Mouse (Mus musculus) hindbrain, embryonic 15.5 days (tissue): ENCODE results near the gene Vps54. TPM values are rescaled to one million over a fixed set of nuclear protein-coding genes. Genes with fewer than 3 reads are reported as not detected.
"Not testable (repeated sequence)": the region's sequence is repeated elsewhere in the genome, so short reads cannot be mapped to it uniquely, and the experiment has no call there.

ENCODE experiments used
- ATAC-seq: fragments of 200-750 bp; cut with Nextera tagmentation; 2 replicates; pipeline ENCODE4 v1.8.0; 2017; ENCODE audit warnings: low read depth, moderate number of reproducible peaks, moderate TSS enrichment; ENCODE audit not compliant: low FRiP score
- H3K27ac ChIP-seq: fragments of 300-500 bp; sonication (generic); replicated peaks from 2 replicates; pipeline ENCODE4 v1.5.1; 2015; ENCODE audit warnings: mild to moderate bottlenecking, inconsistent platforms
- H3K27me3 ChIP-seq: fragments of 300-500 bp; sonication (generic); 2 replicates; pipeline ENCODE4 v1.6.1; 2015; ENCODE audit warnings: control low read depth, inconsistent platforms
- H3K36me3 ChIP-seq: fragments of 300-500 bp; sonication (generic); 2 replicates; pipeline ENCODE4 v1.6.1; 2015; ENCODE audit warnings: control low read depth, inconsistent platforms
- H3K4me1 ChIP-seq: fragments of 300-500 bp; sonication (generic); replicated peaks from 2 replicates; pipeline ENCODE4 v1.6.1; 2015; ENCODE audit warnings: control low read depth, inconsistent platforms
- H3K4me2 ChIP-seq: fragments of 300-500 bp; sonication (generic); 2 replicates; pipeline ENCODE4 v1.6.1; 2015; ENCODE audit warnings: moderate library complexity, mild to moderate bottlenecking, inconsistent platforms
- H3K4me3 ChIP-seq: fragments of 300-500 bp; sonication (generic); 2 replicates; pipeline ENCODE4 v1.5.1; 2015; ENCODE audit warnings: mild to moderate bottlenecking, inconsistent platforms
- H3K9ac ChIP-seq: fragments of 300-500 bp; sonication (generic); 2 replicates; pipeline ENCODE4 v1.6.1; 2015; ENCODE audit warnings: inconsistent platforms
- H3K9me3 ChIP-seq: fragments of 300-500 bp; sonication (generic); 2 replicates; pipeline ENCODE4 v1.6.1; 2016; ENCODE audit warnings: control low read depth, inconsistent platforms
- WGBS: fragments of 180-500 bp; shearing (Covaris S2); methylation state at CpG from one replicate; pipeline ENCODE4 v1.1.7; 2015; 5-methylcytosine and 5-hydroxymethylcytosine counted together
- polyA plus RNA-seq: library from polyadenylated mRNA; unstranded; fragments of >200 nt; fragmentation: Nextera tagmentation; extraction: Ambion mirVana; gene quantifications from 2 replicates; pipeline ENCODE4 v1.2.1, GENCODE M21; 2015

Vps54 gene
- polyA plus RNA-seq, 1 experiment from 2014 or later, result 11.2 TPM

DNA sequence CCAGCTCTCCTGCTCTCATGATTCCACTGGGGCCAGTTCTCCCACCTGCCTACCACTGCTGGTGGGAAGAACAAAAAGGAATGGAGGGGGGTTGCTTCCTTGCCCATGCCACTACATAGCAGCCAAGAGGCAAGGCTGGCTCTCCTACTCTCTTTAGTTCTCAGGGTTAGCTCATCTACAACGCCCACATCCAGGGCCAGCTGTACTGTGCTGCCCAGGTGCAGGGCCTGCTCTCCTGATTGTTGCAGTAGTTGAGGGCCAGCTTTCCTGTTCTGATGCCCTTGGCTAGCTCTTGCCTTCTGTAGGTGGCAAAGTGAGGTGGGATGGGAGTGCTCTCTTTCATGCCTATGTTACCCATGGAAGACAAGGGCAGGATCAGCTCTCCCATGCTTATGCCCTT lies 8.9 kb downstream of the Vps54 start:
- Histone ChIP-seq H3K4me1 (0 out of 2 replicates have a peak, but pooled peaks cover 5% of the 10 kb centered on the region), H3K9me3 (no peaks in the 10 kb centered on the region), H3K27ac (no peak overlapping the region), H3K9ac (no peak overlapping the region), H3K36me3 (no peaks in the 10 kb centered on the region), H3K27me3 (no peaks in the 10 kb centered on the region), H3K4me2 (no peak overlapping the region), H3K4me3 (no peak overlapping the region)
- ATAC-seq, result peak; percentile 57; the same call in 1 of the 2 replicates
- WGBS, result 89% methylated on average over 1 of the region's 1 CpGs

DNA sequence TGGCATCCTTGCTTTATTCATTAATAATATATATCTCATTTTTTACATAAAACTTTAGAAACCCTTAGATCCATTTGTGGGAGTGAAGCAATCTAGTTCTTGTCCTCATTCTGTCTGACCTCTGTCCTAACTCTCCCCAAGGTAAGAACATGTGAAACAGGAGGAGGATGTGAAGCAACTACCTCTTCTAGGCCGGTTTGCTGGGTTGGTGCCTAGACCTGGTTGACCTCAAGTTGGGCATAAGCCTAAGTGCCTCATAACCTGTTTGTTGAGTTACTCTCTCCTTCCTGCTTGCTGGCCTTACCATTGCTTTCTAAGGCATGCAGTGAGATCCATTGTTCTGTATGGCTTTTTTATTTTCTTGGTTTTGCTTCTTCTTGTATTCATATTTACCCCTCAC lies 11.3 kb downstream of the Vps54 start:
- no peak overlapping the region for H3K9ac ChIP-seq
- H3K27ac ChIP-seq, result no peak overlapping the region
- no peaks in the 10 kb centered on the region for H3K36me3 ChIP-seq
- H3K9me3 ChIP-seq, result no peaks in the 10 kb centered on the region
- no peak overlapping the region for H3K4me3 ChIP-seq
- 97% methylated on average over 1 of the region's 1 CpGs for WGBS
- no peak for ATAC-seq
- H3K27me3 ChIP-seq, result no peaks in the 10 kb centered on the region
- H3K4me1 ChIP-seq, result 0 out of 2 replicates have a peak, but pooled peaks cover 3% of the 10 kb centered on the region
- H3K4me2 ChIP-seq, result no peak overlapping the region

GRCm38 (mm10) chr11:21258611-21259010 lies 19.5 kb downstream of the Vps54 start:
- H3K27me3 ChIP-seq, result not testable (repeated sequence)

DNA sequence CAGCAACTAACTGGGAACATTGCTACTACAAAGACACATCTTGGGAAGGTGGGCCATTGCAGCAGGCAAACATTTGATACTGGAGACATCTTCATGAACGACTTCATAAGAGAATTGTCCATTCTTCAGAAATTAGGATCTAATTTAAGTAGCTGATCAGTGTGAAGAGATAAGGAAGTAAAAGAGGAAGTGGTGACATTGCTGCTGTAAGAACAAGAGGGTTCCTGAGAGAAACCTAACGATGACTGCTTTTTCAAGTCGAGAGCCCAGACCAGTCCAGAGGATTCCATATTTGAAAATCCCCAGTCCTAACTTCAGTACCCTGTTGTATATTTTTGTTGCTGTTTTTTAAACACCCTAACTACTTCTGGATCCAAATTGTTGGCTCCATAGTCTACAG lies 26.3 kb downstream of the Vps54 start:
- H3K9me3 ChIP-seq, result 0 out of 2 replicates have a peak, but pooled peaks cover 3% of the 10 kb centered on the region
- ATAC-seq, result no peak
- H3K4me2 ChIP-seq, result no peak overlapping the region
- no peak overlapping the region for H3K27ac ChIP-seq
- H3K27me3 ChIP-seq, result no peaks in the 10 kb centered on the region
- no peak overlapping the region for H3K9ac ChIP-seq
- no peaks in the 10 kb centered on the region for H3K4me1 ChIP-seq
- no peak overlapping the region for H3K4me3 ChIP-seq
- H3K36me3 ChIP-seq, result peaks cover 25% of the 10 kb centered on the region
- 94% methylated on average over 3 of the region's 3 CpGs for WGBS

More at GRCm38 (mm10) chr11:21258611-21259010, 19.5 kb downstream of the Vps54 start:
- not testable (repeated sequence) for H3K4me2 ChIP-seq, H3K9ac ChIP-seq, H3K9me3 ChIP-seq, H3K36me3 ChIP-seq, H3K4me1 ChIP-seq, H3K4me3 ChIP-seq, H3K27ac ChIP-seq, ATAC-seq
- 99% methylated on average over 10 of the region's 10 CpGs for WGBS

DNA sequence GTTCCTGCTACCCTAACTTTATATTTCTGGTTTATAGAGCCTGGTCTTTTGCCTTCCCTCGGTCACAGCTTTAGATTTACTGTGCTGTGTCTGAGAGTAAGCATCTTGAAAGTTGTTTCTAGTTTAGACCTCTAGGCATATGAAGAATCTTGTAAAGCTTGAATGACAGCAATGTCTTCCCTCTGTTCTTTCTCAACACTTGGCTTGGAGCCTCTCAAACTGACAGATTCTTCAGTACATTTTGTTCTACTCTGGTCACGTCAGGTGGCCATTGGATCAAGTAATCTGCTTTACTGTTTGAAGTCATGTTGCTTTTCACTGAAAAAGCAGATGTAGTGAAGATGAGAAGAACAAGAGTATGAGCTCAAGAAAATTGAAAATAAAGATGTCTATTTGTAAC lies 37.1 kb downstream of the Vps54 start:
- no peaks in the 10 kb centered on the region for H3K9me3 ChIP-seq
- no peak overlapping the region for H3K4me3 ChIP-seq
- ATAC-seq, result no peak
- H3K4me1 ChIP-seq, result no peaks in the 10 kb centered on the region
- H3K9ac ChIP-seq, result no peak overlapping the region
- WGBS, result 95% methylated on average over 2 of the region's 2 CpGs
- H3K4me2 ChIP-seq, result no peak overlapping the region
- H3K27ac ChIP-seq, result no peak overlapping the region
- H3K36me3 ChIP-seq, result peaks cover 12% of the 10 kb centered on the region
- H3K27me3 ChIP-seq, result no peaks in the 10 kb centered on the region

- 86% methylated on average over 3 of the region's 3 CpGs for WGBS
- Histone ChIP-seq H3K4me1 (no peaks in the 10 kb centered on the region), H3K27me3 (no peaks in the 10 kb centered on the region)
Observed at GRCm38 (mm10) chr11:21286391-21286790, 47.3 kb downstream of the Vps54 start.

GRCm38 (mm10) chr11:21288153-21288552 lies 49.1 kb downstream of the Vps54 start:
- not testable (repeated sequence) for H3K4me1 ChIP-seq, ATAC-seq, H3K36me3 ChIP-seq, H3K4me3 ChIP-seq, H3K4me2 ChIP-seq, H3K27ac ChIP-seq, H3K9me3 ChIP-seq, H3K27me3 ChIP-seq, H3K9ac ChIP-seq
- 93% methylated on average over 2 of the region's 2 CpGs for WGBS

More at GRCm38 (mm10) chr11:21286391-21286790, 47.3 kb downstream of the Vps54 start:
- H3K4me2 ChIP-seq, result no peak overlapping the region
- H3K4me3 ChIP-seq, result no peak overlapping the region
- no peaks in the 10 kb centered on the region for H3K9me3 ChIP-seq
- no peak overlapping the region for H3K9ac ChIP-seq
- peaks cover 3% of the 10 kb centered on the region; the same call in 1 of the 2 replicates for H3K36me3 ChIP-seq
- no peak for ATAC-seq
- H3K27ac ChIP-seq, result no peak overlapping the region

DNA sequence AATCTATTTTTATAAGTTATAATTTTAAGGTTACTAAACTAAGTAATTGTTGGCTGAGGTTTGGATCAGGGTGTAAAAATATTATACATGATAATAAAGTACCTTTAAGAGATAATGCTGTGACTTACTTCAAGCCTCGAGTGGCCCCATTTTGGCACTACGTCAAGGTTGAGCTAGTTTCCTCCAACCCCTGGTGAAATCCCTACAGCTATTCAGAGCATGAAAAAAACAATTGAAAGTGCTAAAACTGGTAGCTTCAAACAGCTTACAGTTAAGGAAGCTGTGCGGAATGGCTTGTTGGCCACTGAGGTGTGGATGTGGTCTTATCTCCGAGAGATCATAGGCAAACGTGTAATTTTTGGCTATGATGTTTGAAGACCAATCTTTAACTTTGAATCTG lies 56.4 kb downstream of the Vps54 start:
- no peak overlapping the region for H3K4me2 ChIP-seq

DNA sequence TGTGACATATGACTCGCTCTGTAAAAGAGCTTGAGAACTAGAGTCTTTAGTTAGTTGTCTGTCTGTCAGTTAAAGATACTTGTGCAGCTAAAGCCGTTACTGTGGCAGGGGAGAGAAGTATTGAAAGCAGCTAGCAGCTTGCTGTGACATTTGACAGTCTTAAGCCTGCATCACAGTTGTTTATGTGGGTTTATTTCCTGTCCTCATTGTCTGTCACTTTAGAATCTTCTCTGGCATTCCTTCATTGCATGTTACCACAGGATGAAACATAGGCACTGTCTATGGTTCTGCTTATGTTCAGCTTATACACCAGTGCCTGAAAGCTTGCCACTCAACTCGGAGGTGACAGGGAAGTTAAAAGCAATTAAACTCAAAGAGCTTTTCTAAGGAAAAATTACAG lies 64.5 kb downstream of the Vps54 start:
- H3K9ac ChIP-seq, result no peak overlapping the region
- ATAC-seq, result no peak
- no peak overlapping the region for H3K4me2 ChIP-seq
- H3K9me3 ChIP-seq, result no peaks in the 10 kb centered on the region
- H3K4me1 ChIP-seq, result no peaks in the 10 kb centered on the region
- 80% methylated on average over 3 of the region's 3 CpGs for WGBS
- no peak overlapping the region for H3K27ac ChIP-seq
- H3K36me3 ChIP-seq, result peaks cover 27% of the 10 kb centered on the region
- H3K4me3 ChIP-seq, result no peak overlapping the region
- no peaks in the 10 kb centered on the region for H3K27me3 ChIP-seq

More for the DNA sequence above, 56.4 kb downstream of the Vps54 start:
- Histone ChIP-seq H3K27me3 (no peaks in the 10 kb centered on the region), H3K9ac (no peak overlapping the region), H3K9me3 (no peaks in the 10 kb centered on the region), H3K4me3 (no peak overlapping the region), H3K36me3 (peaks cover 7% of the 10 kb centered on the region), H3K27ac (no peak overlapping the region), H3K4me1 (no peaks in the 10 kb centered on the region)
- 84% methylated on average over 5 of the region's 5 CpGs for WGBS
- ATAC-seq, result no peak

- WGBS, result 89% methylated on average over 5 of the region's 5 CpGs
- H3K9me3 ChIP-seq, result no peaks in the 10 kb centered on the region
- no peak for ATAC-seq
- H3K9ac ChIP-seq, result no peak overlapping the region
- no peaks in the 10 kb centered on the region for H3K4me1 ChIP-seq
- no peak overlapping the region for H3K4me3 ChIP-seq
- H3K27ac ChIP-seq, result no peak overlapping the region
- H3K36me3 ChIP-seq, result peaks cover 19% of the 10 kb centered on the region
- H3K4me2 ChIP-seq, result no peak overlapping the region
- H3K27me3 ChIP-seq, result no peaks in the 10 kb centered on the region
Observed at GRCm38 (mm10) chr11:21307078-21307668, 68.1 kb downstream of the Vps54 start.

GRCm38 (mm10) chr11:21308119-21308518 lies 69.0 kb downstream of the Vps54 start:
- Histone ChIP-seq H3K27me3 (no peaks in the 10 kb centered on the region), H3K36me3 (peaks cover 18% of the 10 kb centered on the region), H3K4me2 (no peak overlapping the region), H3K9me3 (no peaks in the 10 kb centered on the region), H3K9ac (no peak overlapping the region), H3K27ac (no peak overlapping the region), H3K4me1 (no peaks in the 10 kb centered on the region), H3K4me3 (no peak overlapping the region)
- WGBS, result 85% methylated on average over 5 of the region's 5 CpGs
- no peak for ATAC-seq

- ATAC-seq, result no peak
- H3K27me3 ChIP-seq, result no peaks in the 10 kb centered on the region
- no peaks in the 10 kb centered on the region for H3K4me1 ChIP-seq
- no peaks in the 10 kb centered on the region for H3K9me3 ChIP-seq
- no peak overlapping the region for H3K9ac ChIP-seq
- no peak overlapping the region for H3K27ac ChIP-seq
- peaks cover 24% of the 10 kb centered on the region for H3K36me3 ChIP-seq
- WGBS, result 45% methylated on average over 6 of the region's 6 CpGs
- no peak overlapping the region for H3K4me2 ChIP-seq
- H3K4me3 ChIP-seq, result no peak overlapping the region
Observed at GRCm38 (mm10) chr11:21309516-21309915, 70.4 kb downstream of the Vps54 start.
